Mouse (Mus musculus): Measurements from ENCODE around the gene Fbxo47. TPM values are rescaled to one million over a fixed set of nuclear protein-coding genes. Genes with fewer than 3 reads are reported as not detected.

Fbxo47 gene
- total and polyA plus RNA-seq, 3 experiments = 0.73 to 1.2 TPM; not detected in 1

GRCm38 (mm10) chr11:97924217-97924616 is 40.3 kb upstream of the Fbxo47 start:
- no peak for DNase-seq (ENCODE audit: low read depth, low spot score)
- TF ChIP-seq SIN3A (IDR thresholded peaks at IDR 0.05; ENCODE audit: low read length) (no peak), CTCF (IDR thresholded peaks at IDR 0.05 in 2 of 3, conservative IDR thresholded peaks at IDR 0.05 in 1 of 3; ENCODE audit: control insufficient read depth in 1 of 3, insufficient read depth in 1 of 3, low read depth in 2 of 3, low read length in 3 of 3, poor library complexity in 1 of 3, severe bottlenecking in 1 of 3) (no peak), ELF1 (IDR thresholded peaks at IDR 0.05; ENCODE audit: low read depth, low read length) (no peak), KAT2A (conservative IDR thresholded peaks at IDR 0.05; ENCODE audit: low read depth, low read length) (no peak), ETS1 (IDR thresholded peaks at IDR 0.05; ENCODE audit: low read depth, low read length) (no peak), ZNF384 (IDR thresholded peaks at IDR 0.05; ENCODE audit: low read depth, low read length) (no peak), BHLHE40 (IDR thresholded peaks at IDR 0.05; ENCODE audit: borderline replicate concordance, low read depth, low read length) (no peak), HCFC1 (IDR thresholded peaks at IDR 0.05; ENCODE audit: low read depth, low read length) (no peak), JUND (IDR thresholded peaks at IDR 0.05; ENCODE audit: low read depth, low read length) (no peak), SMC3 (IDR thresholded peaks at IDR 0.05; ENCODE audit: low read depth, low read length) (no peak), GATA1 (IDR thresholded peaks at IDR 0.05; ENCODE audit: low read depth, low read length) (no peak), POLR2AphosphoS5 (IDR thresholded peaks at IDR 0.05; ENCODE audit: borderline replicate concordance, low read depth, low read length) (no peak), TAL1 (IDR thresholded peaks at IDR 0.05; ENCODE audit: low read length) (no peak), NELFE (IDR thresholded peaks at IDR 0.05; ENCODE audit: low read depth, low read length) (no peak), POLR2AphosphoS2 (IDR thresholded peaks at IDR 0.05; ENCODE audit: low read length) (no peak), MEF2A (IDR thresholded peaks at IDR 0.05; ENCODE audit: extremely low read depth, insufficient replicate concordance, low read depth, low read length, poor library complexity, severe bottlenecking) (no peak), MYB (IDR thresholded peaks at IDR 0.05; ENCODE audit: low read depth, low read length) (no peak), CHD2 (IDR thresholded peaks at IDR 0.05; ENCODE audit: low read length) (no peak), MXI1 (IDR thresholded peaks at IDR 0.05; ENCODE audit: low read depth, low read length) (no peak), RCOR1 (IDR thresholded peaks at IDR 0.05; ENCODE audit: low read depth, low read length) (no peak)
- H3K9me3 ChIP-seq (replicated peaks; ENCODE audit: insufficient read depth, low read length) = no peaks in the 10 kb centered on the region

GRCm38 (mm10) chr11:97923639-97924038 is 39.7 kb upstream of the Fbxo47 start:
- no peaks in the 10 kb centered on the region for H3K36me3 ChIP-seq (ENCODE audit: control insufficient read depth in 1 of 2, insufficient read depth in 2 of 2, low read length in 2 of 2)
- H3K27me3 ChIP-seq (ENCODE audit: control insufficient read depth in 1 of 2, insufficient read depth in 2 of 2, low read length in 2 of 2) = no peaks in the 10 kb centered on the region
- H3K9ac ChIP-seq (ENCODE audit: control insufficient read depth, low read depth, low read length, poor library complexity, severe bottlenecking) = no peak overlapping the region
- H3K9me3 ChIP-seq (replicated peaks; ENCODE audit: insufficient read depth, low read length) = no peaks in the 10 kb centered on the region
- H3K4me3 ChIP-seq (ENCODE audit: control insufficient read depth in 1 of 2, insufficient read depth in 1 of 2, low read depth in 2 of 2, low read length in 2 of 2) = no peak overlapping the region
- no peak for DNase-seq (ENCODE audit: low read depth, low spot score)
- no peak overlapping the region for H3K27ac ChIP-seq (ENCODE audit: control insufficient read depth, low read depth, low read length)
- no peaks in the 10 kb centered on the region for H3K79me2 ChIP-seq (ENCODE audit: control insufficient read depth, insufficient read depth, low read length, poor library complexity)
- TF ChIP-seq MAZ (IDR thresholded peaks at IDR 0.05; ENCODE audit: low read depth, low read length) = no peak
- TF ChIP-seq TCF12 (IDR thresholded peaks at IDR 0.05; ENCODE audit: low read depth, low read length) = no peak
- TF ChIP-seq RCOR1 (IDR thresholded peaks at IDR 0.05; ENCODE audit: low read depth, low read length) = no peak
- TF ChIP-seq EP300 (IDR thresholded peaks at IDR 0.05; ENCODE audit: low read depth in 1 of 2, low read length in 2 of 2) = no peak
- no peak for TF ChIP-seq CTCF (IDR thresholded peaks at IDR 0.05 in 2 of 3, conservative IDR thresholded peaks at IDR 0.05 in 1 of 3; ENCODE audit: control insufficient read depth in 1 of 3, insufficient read depth in 1 of 3, low read depth in 2 of 3, low read length in 3 of 3, poor library complexity in 1 of 3, severe bottlenecking in 1 of 3)
- TF ChIP-seq POLR2AphosphoS2 (IDR thresholded peaks at IDR 0.05; ENCODE audit: low read length) = no peak
- no peak for TF ChIP-seq MYC (IDR thresholded peaks at IDR 0.05; ENCODE audit: low read depth, low read length)
- TF ChIP-seq TBP (IDR thresholded peaks at IDR 0.05; ENCODE audit: low read depth, low read length) = no peak
- TF ChIP-seq MEF2A (IDR thresholded peaks at IDR 0.05; ENCODE audit: extremely low read depth, insufficient replicate concordance, low read depth, low read length, poor library complexity, severe bottlenecking) = no peak
- no peak for TF ChIP-seq KAT2A (conservative IDR thresholded peaks at IDR 0.05; ENCODE audit: low read depth, low read length)
- H3K4me1 ChIP-seq (ENCODE audit: control insufficient read depth in 1 of 2, insufficient read depth in 2 of 2, low read length in 2 of 2) = no peaks in the 10 kb centered on the region

More at GRCm38 (mm10) chr11:97924217-97924616, 40.3 kb upstream of the Fbxo47 start:
- Histone ChIP-seq H3K27me3 (ENCODE audit: control insufficient read depth in 1 of 2, insufficient read depth in 2 of 2, low read length in 2 of 2) (no peaks in the 10 kb centered on the region), H3K9ac (ENCODE audit: control insufficient read depth, low read depth, low read length, poor library complexity, severe bottlenecking) (no peak overlapping the region), H3K79me2 (ENCODE audit: control insufficient read depth, insufficient read depth, low read length, poor library complexity) (no peaks in the 10 kb centered on the region), H3K4me1 (ENCODE audit: control insufficient read depth in 1 of 2, insufficient read depth in 2 of 2, low read length in 2 of 2) (no peaks in the 10 kb centered on the region), H3K4me3 (ENCODE audit: control insufficient read depth in 1 of 2, insufficient read depth in 1 of 2, low read depth in 2 of 2, low read length in 2 of 2) (no peak overlapping the region), H3K36me3 (ENCODE audit: control insufficient read depth in 1 of 2, insufficient read depth in 2 of 2, low read length in 2 of 2) (no peaks in the 10 kb centered on the region), H3K27ac (ENCODE audit: control insufficient read depth, low read depth, low read length) (no peak overlapping the region)

Measured in MEL (cell line).